Mouse (Mus musculus) ES-Bruce4 (cell line): ENCODE results near the gene Pamr1.

ENCODE experiments used
- CTCF ChIP-seq: IDR thresholded peaks from one replicate; pipeline ENCODE4 v1.8.1; 2011; ENCODE audit warnings: low read depth, low read length
- EP300 ChIP-seq: IDR thresholded peaks from 2 replicates; pipeline ENCODE4 v1.6.1; 2011; ENCODE audit warnings: low read depth, low read length; ENCODE audit not compliant: insufficient read depth

- TF ChIP-seq EP300 = no peak
- no peak for TF ChIP-seq CTCF
Measured at GRCm38 (mm10) chr2:102663339-102663738, 113.5 kb downstream of the Pamr1 start.
